Mouse (Mus musculus) MEL (cell line): ENCODE measurements around the gene Atg5. TPM values are rescaled to one million over a fixed set of nuclear protein-coding genes. Genes with fewer than 3 reads are reported as not detected.

Source experiments
- DNase-seq: peaks from one replicate; pipeline ENCODE4 v3.0.0; 2011; ENCODE audit warnings: low read depth, low spot score
- H3K27ac ChIP-seq: 2 replicates; pipeline ENCODE4 v1.5.1; 2012; ENCODE audit warnings: low read depth, mild to moderate bottlenecking, control low read depth, low read length, moderate library complexity; ENCODE audit not compliant: control insufficient read depth
- H3K27me3 ChIP-seq, 2 experiments: fragments of 150-350 bp in 1 of 2; sonication (generic) in 1 of 2; 2 replicates each; pipeline ENCODE4 v1.6.1; 2012; ENCODE audit warnings: low read length in 2 of 2, mild to moderate bottlenecking in 2 of 2, improper control_type of control experiment in 1 of 2, moderate library complexity in 1 of 2; ENCODE audit not compliant: insufficient read depth in 2 of 2, control insufficient read depth in 1 of 2
- H3K36me3 ChIP-seq, 2 experiments: 2 replicates each; pipeline ENCODE4 v1.6.1; 2012 to 2014; ENCODE audit warnings: low read length in 2 of 2, improper control_type of control experiment in 1 of 2, inconsistent platforms in 1 of 2, mild to moderate bottlenecking in 1 of 2; ENCODE audit not compliant: insufficient read depth in 2 of 2, control insufficient read depth in 1 of 2
- H3K4me1 ChIP-seq, 2 experiments: fragments of 150-350 bp in 1 of 2; sonication (generic) in 1 of 2; 2 replicates each; pipeline ENCODE4 v1.6.1; 2012; ENCODE audit warnings: low read length in 2 of 2, improper control_type of control experiment in 1 of 2, mild to moderate bottlenecking in 1 of 2; ENCODE audit not compliant: insufficient read depth in 2 of 2, control insufficient read depth in 1 of 2
- H3K4me3 ChIP-seq, 2 experiments: fragments of 150-350 bp in 1 of 2; sonication (generic) in 1 of 2; 2 replicates each; pipeline ENCODE4 v1.5.1; 2012; ENCODE audit warnings: low read depth in 2 of 2, low read length in 2 of 2, mild to moderate bottlenecking in 2 of 2, moderate library complexity in 2 of 2, control low read depth in 1 of 2, improper control_type of control experiment in 1 of 2; ENCODE audit not compliant: control insufficient read depth in 1 of 2, insufficient read depth in 1 of 2
- H3K79me2 ChIP-seq: 2 replicates; pipeline ENCODE4 v1.6.1; 2012; ENCODE audit warnings: mild to moderate bottlenecking, low read length, moderate library complexity; ENCODE audit not compliant: control insufficient read depth, poor library complexity, insufficient read depth
- H3K9ac ChIP-seq: 2 replicates; pipeline ENCODE4 v1.6.1; 2012; ENCODE audit warnings: low read depth, mild to moderate bottlenecking, control low read depth, low read length, moderate library complexity; ENCODE audit not compliant: control insufficient read depth, poor library complexity, severe bottlenecking
- H3K9me3 ChIP-seq: fragments of 150-350 bp; sonication (generic); replicated peaks from 2 replicates; pipeline ENCODE4 v1.6.1; 2012; ENCODE audit warnings: mild to moderate bottlenecking, low read length, improper control_type of control experiment, moderate library complexity; ENCODE audit not compliant: insufficient read depth
- BHLHE40 ChIP-seq: IDR thresholded peaks from 2 replicates; pipeline ENCODE4 v1.6.1; 2012; ENCODE audit warnings: low read depth, mild to moderate bottlenecking, inconsistent platforms, low read length, improper control_type of control experiment, borderline replicate concordance
- CHD1 ChIP-seq: IDR thresholded peaks from 2 replicates; pipeline ENCODE4 v1.6.1; 2012; ENCODE audit warnings: low read depth, mild to moderate bottlenecking, inconsistent platforms, low read length, improper control_type of control experiment
- E2F4 ChIP-seq: IDR thresholded peaks from 2 replicates; pipeline ENCODE4 v1.6.1; 2011; ENCODE audit warnings: low read depth, low read length, improper control_type of control experiment, borderline replicate concordance
- ELF1 ChIP-seq: IDR thresholded peaks from 2 replicates; pipeline ENCODE4 v1.6.1; 2014; ENCODE audit warnings: low read depth, mild to moderate bottlenecking, inconsistent platforms, low read length, improper control_type of control experiment, moderate library complexity
- EP300 ChIP-seq, 2 experiments: IDR thresholded peaks; 2 replicates each; pipeline ENCODE4 v1.6.1; 2011; ENCODE audit warnings: improper control_type of control experiment in 2 of 2, low read length in 2 of 2, low read depth in 1 of 2, mild to moderate bottlenecking in 1 of 2
- ETS1 ChIP-seq: IDR thresholded peaks from 2 replicates; pipeline ENCODE4 v1.6.1; 2012; ENCODE audit warnings: low read depth, mild to moderate bottlenecking, inconsistent platforms, low read length, improper control_type of control experiment, moderate library complexity
- GABPA ChIP-seq: IDR thresholded peaks from 2 replicates; pipeline ENCODE4 v1.6.1; 2012; ENCODE audit warnings: low read depth, mild to moderate bottlenecking, inconsistent platforms, low read length, improper control_type of control experiment, moderate library complexity
- GATA1 ChIP-seq: IDR thresholded peaks from 2 replicates; pipeline ENCODE4 v1.6.1; 2011; ENCODE audit warnings: low read depth, low read length, improper control_type of control experiment
- HCFC1 ChIP-seq: IDR thresholded peaks from 2 replicates; pipeline ENCODE4 v1.6.1; 2012; ENCODE audit warnings: low read depth, mild to moderate bottlenecking, inconsistent platforms, low read length, improper control_type of control experiment, moderate library complexity
- JUND ChIP-seq: IDR thresholded peaks from 2 replicates; pipeline ENCODE4 v1.6.1; 2011; ENCODE audit warnings: low read depth, mild to moderate bottlenecking, improper control_type of control experiment, low read length
- MAFK ChIP-seq: IDR thresholded peaks from 2 replicates; pipeline ENCODE4 v1.6.1; 2011; ENCODE audit warnings: low read depth, mild to moderate bottlenecking, low read length, improper control_type of control experiment, borderline replicate concordance
- MAX ChIP-seq: IDR thresholded peaks from 2 replicates; pipeline ENCODE4 v1.6.1; 2011; ENCODE audit warnings: low read length, improper control_type of control experiment
- MXI1 ChIP-seq: IDR thresholded peaks from 2 replicates; pipeline ENCODE4 v1.6.1; 2011; ENCODE audit warnings: mild to moderate bottlenecking, low read depth, low read length, improper control_type of control experiment
- MYB ChIP-seq: IDR thresholded peaks from 2 replicates; pipeline ENCODE4 v1.6.1; 2011; ENCODE audit warnings: mild to moderate bottlenecking, low read depth, low read length, improper control_type of control experiment
- MYC ChIP-seq: IDR thresholded peaks from 2 replicates; pipeline ENCODE4 v1.6.1; 2011; ENCODE audit warnings: low read depth, mild to moderate bottlenecking, low read length, improper control_type of control experiment, moderate library complexity
- POLR2A ChIP-seq, 2 experiments: IDR thresholded peaks; 2 replicates each; pipeline ENCODE4 v1.6.1; 2011 to 2012; ENCODE audit warnings: low read length in 2 of 2, mild to moderate bottlenecking in 2 of 2, control low read depth in 1 of 2, improper control_type of control experiment in 1 of 2, low read depth in 1 of 2, moderate library complexity in 1 of 2; ENCODE audit not compliant: control insufficient read depth in 1 of 2, insufficient read depth in 1 of 2, poor library complexity in 1 of 2
- POLR2AphosphoS5 ChIP-seq: IDR thresholded peaks from 2 replicates; pipeline ENCODE4 v1.6.1; 2012; ENCODE audit warnings: low read depth, borderline replicate concordance, mild to moderate bottlenecking, inconsistent platforms, low read length, moderate library complexity, mixed read lengths
- RAD21 ChIP-seq: IDR thresholded peaks from 2 replicates; pipeline ENCODE4 v1.6.1; 2011; ENCODE audit warnings: mild to moderate bottlenecking, low read depth, low read length, improper control_type of control experiment
- TAL1 ChIP-seq: IDR thresholded peaks from 2 replicates; pipeline ENCODE4 v1.6.1; 2012; ENCODE audit warnings: mild to moderate bottlenecking, inconsistent platforms, low read length, moderate library complexity, mixed read lengths
- TBP ChIP-seq: IDR thresholded peaks from 2 replicates; pipeline ENCODE4 v1.8.0; 2011; ENCODE audit warnings: low read depth, low read length, improper control_type of control experiment
- UBTF ChIP-seq: IDR thresholded peaks from 2 replicates; pipeline ENCODE4 v1.6.1; 2012; ENCODE audit warnings: low read depth, mild to moderate bottlenecking, inconsistent platforms, low read length, improper control_type of control experiment, moderate library complexity, borderline replicate concordance; ENCODE audit not compliant: insufficient read depth
- USF2 ChIP-seq, 2 experiments: IDR thresholded peaks; 2 replicates each; pipeline ENCODE4 v1.6.1; 2011 to 2012; ENCODE audit warnings: improper control_type of control experiment in 2 of 2, low read length in 2 of 2, borderline replicate concordance in 1 of 2, inconsistent platforms in 1 of 2, low read depth in 1 of 2, mild to moderate bottlenecking in 1 of 2; ENCODE audit not compliant: insufficient read depth in 1 of 2
- ZC3H11A ChIP-seq: IDR thresholded peaks from 2 replicates; pipeline ENCODE4 v1.6.1; 2012; ENCODE audit warnings: low read depth, mild to moderate bottlenecking, inconsistent platforms, low read length, improper control_type of control experiment
- ZKSCAN1 ChIP-seq: IDR thresholded peaks from 2 replicates; pipeline ENCODE4 v1.6.1; 2012; ENCODE audit warnings: low read depth, mild to moderate bottlenecking, inconsistent platforms, low read length, improper control_type of control experiment, moderate library complexity
- ZNF384 ChIP-seq: IDR thresholded peaks from 2 replicates; pipeline ENCODE4 v1.6.1; 2012; ENCODE audit warnings: low read depth, mild to moderate bottlenecking, inconsistent platforms, low read length, improper control_type of control experiment
- polyA plus RNA-seq, 2 experiments: library from polyadenylated mRNA; stranded (reverse) in 1 of 2; unstranded in 1 of 2; fragments of >175 nt in 1 of 2; fragments of >200 nt in 1 of 2; gene quantifications; 2 replicates each; pipeline versions ENCODE4 v1.2.1 to v1.2.4; 2012; ENCODE audit warnings: low replicate concordance in 2 of 2, low read depth in 1 of 2; ENCODE audit not compliant: insufficient read length in 2 of 2, insufficient read depth in 1 of 2, missing spikeins in 1 of 2
- total RNA-seq: library from RNA; depleted of rRNA; stranded (reverse); fragments of 300-350 nt; gene quantifications from 2 replicates; pipeline ENCODE4 v1.2.3, GENCODE M21; 2012

Gene Atg5
- total and polyA plus RNA-seq, 3 experiments, result 28.8 to 30.2 TPM; not detected in 1

GRCm38 (mm10) chr10:44343351-44343750 is 75.2 kb downstream of the Atg5 start:
- Histone ChIP-seq H3K79me2 (peaks cover 3% of the 10 kb centered on the region; the same call in 1 of the 2 replicates), H3K27ac (no peak overlapping the region), H3K9ac (no peak overlapping the region), H3K9me3 (no peaks in the 10 kb centered on the region), H3K27me3 (no peaks in the 10 kb centered on the region), H3K4me1 (no peaks in the 10 kb centered on the region), H3K4me3 (no peak overlapping the region), H3K36me3 (peaks cover 2 to 4% of the 10 kb centered on the region in 2 experiments; a peak in 1 of 4 replicates)
- DNase-seq, result no peak
- TF ChIP-seq TAL1, result no peak
- no peak for TF ChIP-seq GABPA
- TF ChIP-seq MXI1, result no peak
- TF ChIP-seq BHLHE40, result no peak
- TF ChIP-seq ZNF384, result no peak
- TF ChIP-seq HCFC1, result no peak
- no peak for TF ChIP-seq ETS1
- TF ChIP-seq ZKSCAN1, result no peak
- no peak for TF ChIP-seq POLR2A (IDR thresholded peaks at IDR 0.05; ENCODE audit: control insufficient read depth in 1 of 2, insufficient read depth in 1 of 2, low read depth in 1 of 2, low read length in 2 of 2, poor library complexity in 1 of 2)

DNA sequence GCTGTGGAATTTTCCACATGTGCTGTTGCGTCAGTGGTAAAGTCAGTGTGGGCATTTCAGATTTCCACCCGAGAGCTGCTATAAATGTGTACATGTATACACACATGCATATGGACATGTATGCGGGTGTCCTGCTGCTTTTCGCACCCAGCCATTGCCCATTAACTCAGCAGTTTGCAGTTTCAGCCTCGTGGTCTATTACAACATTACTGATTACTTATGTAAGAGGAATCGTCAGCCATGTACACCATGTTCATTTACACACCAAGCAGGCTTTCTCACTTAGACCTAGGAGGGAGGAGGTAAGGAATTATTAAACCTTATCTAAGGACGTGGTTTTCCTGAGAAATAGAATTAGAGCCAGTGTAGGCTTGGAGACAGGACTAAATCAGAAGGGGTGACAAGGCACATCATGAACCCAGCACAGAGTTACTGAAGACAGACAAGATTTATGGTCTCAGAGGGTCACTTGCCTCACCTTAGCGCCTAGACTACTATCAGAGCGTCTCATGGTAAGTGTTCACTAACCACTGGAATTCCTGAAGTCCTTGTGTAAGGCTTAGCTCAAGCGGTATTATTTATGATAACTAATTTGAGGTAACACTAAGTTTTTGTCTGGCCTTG is 79.5 kb downstream of the Atg5 start:
- no peaks in the 10 kb centered on the region for H3K79me2 ChIP-seq
- TF ChIP-seq USF2 (IDR thresholded peaks at IDR 0.05; ENCODE audit: borderline replicate concordance in 1 of 2, insufficient read depth in 1 of 2, low read depth in 1 of 2, low read length in 2 of 2) (no peak), EP300 (IDR thresholded peaks at IDR 0.05; ENCODE audit: low read depth in 1 of 2, low read length in 2 of 2) (no peak), BHLHE40 (no peak), ZC3H11A (no peak), JUND (no peak), ELF1 (no peak), CHD1 (no peak), ETS1 (no peak), RAD21 (no peak), E2F4 (no peak), TBP (no peak), MAFK (no peak), GATA1 (no peak), MYC (no peak), UBTF (no peak), HCFC1 (no peak), MYB (no peak), MXI1 (no peak), MAX (no peak), POLR2AphosphoS5 (no peak)
- H3K9me3 ChIP-seq, result no peaks in the 10 kb centered on the region
- DNase-seq, result no peak
- no peak overlapping the region for H3K4me3 ChIP-seq
- H3K36me3 ChIP-seq, result peaks cover 0 to 4% of the 10 kb centered on the region in 2 experiments; a peak in 1 of 4 replicates
- H3K4me1 ChIP-seq, result no peaks in the 10 kb centered on the region
- no peaks in the 10 kb centered on the region for H3K27me3 ChIP-seq
- H3K27ac ChIP-seq, result no peak overlapping the region
- H3K9ac ChIP-seq, result no peak overlapping the region
